Mouse (Mus musculus) left cerebral cortex, adult 8-10 months (tissue): ENCODE data around the gene Ints13. TPM values are rescaled to one million over a fixed set of nuclear protein-coding genes. Genes with fewer than 3 reads are reported as not detected.

Source experiments
- DNase-seq, 2 experiments: peaks; one replicate each; pipeline ENCODE4 v3.0.0; 2022; ENCODE audit warnings: low spot score in 2 of 2
- total RNA-seq, 4 experiments: library from RNA; stranded (reverse); gene quantifications; 2 replicates each; pipeline ENCODE4 v1.2.4; 2022

Ints13 gene
- total RNA-seq, 4 experiments from 2014 or later: 29.8 to 44.1 (median 36.3) TPM

GRCm38 (mm10) chr6:146540386-146540785 lies 37.2 kb downstream of the Ints13 start:
- DNase-seq: no peak

DNA sequence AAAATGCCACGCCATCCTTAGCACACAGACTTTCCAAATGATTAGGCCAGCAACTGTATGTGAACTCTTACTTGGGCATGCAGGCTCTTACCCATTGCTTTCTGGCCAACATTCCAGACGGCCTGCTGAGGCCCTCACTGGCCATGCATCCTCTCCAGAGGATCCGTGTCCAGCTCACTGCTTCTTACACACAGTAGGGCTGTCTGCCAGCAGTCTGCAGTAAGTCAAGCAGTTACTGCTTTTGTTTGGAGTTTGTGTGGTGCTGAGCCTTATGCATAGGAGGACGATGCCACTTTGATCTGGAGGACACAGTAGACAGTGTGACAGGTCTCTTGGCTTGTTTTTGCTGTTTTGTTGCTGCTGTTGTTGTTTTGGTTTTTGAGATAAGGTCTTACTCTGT lies 39.0 kb downstream of the Ints13 start:
- DNase-seq: no peak

GRCm38 (mm10) chr6:146538071-146538470 lies 39.6 kb downstream of the Ints13 start:
- no peak for DNase-seq

DNA sequence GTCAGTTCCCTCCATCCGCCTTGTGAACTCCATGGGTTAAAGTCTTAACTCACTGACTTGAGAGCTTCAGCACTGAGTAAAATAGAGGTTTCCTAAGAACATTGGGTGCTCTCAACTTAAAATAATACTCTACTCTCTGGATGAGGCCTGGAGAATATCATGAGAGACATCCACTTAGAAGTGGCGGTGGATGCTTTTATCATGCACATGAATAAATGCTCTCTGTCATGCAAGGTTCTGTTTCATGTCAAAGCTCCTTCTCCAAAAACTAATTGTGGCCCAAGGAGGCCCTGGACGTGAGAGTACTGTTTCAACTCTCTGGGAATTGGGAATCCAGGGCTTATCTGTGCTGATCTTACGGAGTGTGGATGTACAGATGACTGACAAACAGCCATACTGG lies 40.5 kb downstream of the Ints13 start:
- no peak for DNase-seq

GRCm38 (mm10) chr6:146535501-146535900 lies 42.1 kb downstream of the Ints13 start:
- no peak for DNase-seq

GRCm38 (mm10) chr6:146533146-146533545 lies 44.5 kb downstream of the Ints13 start:
- no peak for DNase-seq

DNA sequence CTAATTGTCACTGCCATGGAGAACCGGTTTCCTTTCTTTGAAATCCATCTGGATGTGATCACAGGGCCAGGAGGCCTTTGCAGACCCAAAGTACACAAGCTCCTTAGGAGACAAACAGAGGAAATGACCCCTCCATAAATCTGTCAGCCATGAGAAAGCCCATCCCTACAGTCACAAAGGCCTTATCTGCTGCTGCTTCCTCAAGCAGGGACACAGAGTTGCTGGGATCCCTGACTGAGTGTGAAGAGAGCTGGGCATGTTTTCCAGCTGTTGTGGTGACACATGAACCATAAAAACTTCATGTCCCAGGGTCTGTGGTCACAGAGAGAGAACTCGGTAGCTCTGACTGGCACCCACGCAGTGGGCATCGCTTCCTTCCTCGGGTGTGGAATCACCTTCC lies 46.9 kb downstream of the Ints13 start:
- no peak for DNase-seq

DNA sequence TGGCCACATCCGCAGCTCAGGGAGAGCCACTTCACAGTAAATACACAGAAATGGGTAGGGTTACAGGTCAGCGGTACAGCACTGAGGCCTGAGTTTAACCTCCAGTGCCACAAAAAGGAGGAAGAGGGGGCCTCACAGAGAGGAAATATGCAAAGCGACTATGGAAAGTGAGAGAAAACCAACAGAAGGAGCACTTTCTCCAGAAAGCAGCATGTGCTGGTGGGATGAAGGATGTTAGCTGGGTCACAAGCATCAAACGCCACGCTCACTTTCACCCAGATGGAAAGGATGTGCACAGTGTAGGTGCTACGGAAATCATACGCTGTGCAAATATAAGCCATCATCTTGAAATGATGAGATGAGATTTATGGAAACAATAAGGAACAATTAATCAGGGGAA lies 47.3 kb downstream of the Ints13 start:
- DNase-seq: no peak

DNA sequence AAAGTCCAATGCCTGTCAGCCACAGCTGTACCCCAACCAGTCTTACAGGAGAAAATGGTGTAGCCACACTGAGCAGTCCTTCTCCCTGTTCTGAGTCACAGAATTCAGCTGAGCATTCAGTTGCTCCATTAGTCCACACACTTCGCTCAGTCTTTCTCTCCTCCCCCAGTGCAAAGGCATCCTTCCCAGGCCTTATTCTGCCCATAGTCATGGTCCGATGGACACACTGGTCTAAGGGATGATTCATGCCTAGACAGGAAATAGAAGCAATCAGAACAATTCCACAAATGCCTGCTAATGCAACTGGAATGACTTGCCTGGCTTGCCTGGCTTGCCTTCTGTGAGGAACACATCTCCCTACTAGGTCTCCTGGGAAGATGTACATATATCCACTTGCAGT lies 50.1 kb downstream of the Ints13 start:
- DNase-seq: no peak

DNA sequence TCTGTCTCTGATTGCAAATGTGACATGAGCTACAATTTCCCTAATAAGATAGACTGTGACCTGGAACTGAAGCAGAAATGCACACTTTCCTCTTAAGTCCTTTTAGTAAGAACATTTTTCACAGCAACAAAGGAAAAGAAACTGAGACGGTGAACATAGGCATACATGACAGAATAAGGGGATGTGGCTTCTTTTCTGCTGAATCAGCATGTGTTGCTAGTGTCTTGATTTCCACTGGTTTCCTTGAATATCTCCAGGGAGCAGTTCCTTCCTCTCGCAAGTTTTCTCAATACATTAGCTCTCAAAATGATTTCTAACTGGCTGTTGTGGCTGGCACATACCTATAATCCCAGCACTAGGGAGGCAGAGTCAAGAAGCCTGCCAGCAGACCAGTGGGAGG lies 52.1 kb downstream of the Ints13 start:
- DNase-seq: no peak

GRCm38 (mm10) chr6:146521456-146522245 lies 56.0 kb downstream of the Ints13 start:
- DNase-seq: no peak

- no peak for DNase-seq
These were observed 58.6 kb downstream of the Ints13 start for GRCm38 (mm10) chr6:146519019-146519418.

DNA sequence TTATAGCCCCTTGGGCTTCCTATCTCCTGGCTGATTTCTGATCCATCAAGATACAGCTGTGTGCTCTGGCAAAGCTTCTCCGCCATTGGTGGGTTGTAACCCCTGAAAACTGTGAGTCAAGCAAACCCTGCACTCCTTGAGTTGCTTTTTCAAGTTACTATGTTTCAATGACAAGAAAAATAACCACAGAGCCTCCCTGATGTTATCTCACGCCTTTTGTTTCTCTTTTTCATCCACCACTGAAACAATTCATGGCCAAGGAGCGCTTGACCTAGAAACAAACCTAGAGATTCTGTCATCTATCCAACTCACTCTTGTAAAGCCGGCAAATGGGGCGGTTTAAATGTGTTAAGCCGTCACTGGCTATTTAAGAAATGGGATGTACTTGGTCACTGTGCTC lies 61.7 kb downstream of the Ints13 start:
- DNase-seq: no peak

DNA sequence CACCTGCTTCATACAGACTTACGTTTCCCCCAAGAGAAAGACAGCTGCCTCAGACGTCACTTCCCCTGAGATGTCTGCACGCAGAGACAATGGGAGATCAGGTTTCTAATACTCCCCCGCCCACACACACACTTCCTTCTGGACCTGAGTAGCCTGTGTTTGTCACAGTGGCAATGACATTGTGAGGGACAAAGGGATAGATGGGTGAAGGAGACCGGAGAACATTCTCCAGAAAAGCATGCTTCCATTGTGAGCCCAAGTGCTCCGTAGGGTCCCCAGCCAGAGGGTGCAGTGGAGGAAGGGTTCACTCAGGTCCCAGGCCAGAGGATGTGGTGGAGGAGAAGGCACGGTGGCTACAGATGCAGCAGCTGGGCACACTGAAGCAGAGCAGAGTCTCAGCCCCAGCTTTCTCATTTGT lies 63.1 kb downstream of the Ints13 start:
- DNase-seq: no peak

DNA sequence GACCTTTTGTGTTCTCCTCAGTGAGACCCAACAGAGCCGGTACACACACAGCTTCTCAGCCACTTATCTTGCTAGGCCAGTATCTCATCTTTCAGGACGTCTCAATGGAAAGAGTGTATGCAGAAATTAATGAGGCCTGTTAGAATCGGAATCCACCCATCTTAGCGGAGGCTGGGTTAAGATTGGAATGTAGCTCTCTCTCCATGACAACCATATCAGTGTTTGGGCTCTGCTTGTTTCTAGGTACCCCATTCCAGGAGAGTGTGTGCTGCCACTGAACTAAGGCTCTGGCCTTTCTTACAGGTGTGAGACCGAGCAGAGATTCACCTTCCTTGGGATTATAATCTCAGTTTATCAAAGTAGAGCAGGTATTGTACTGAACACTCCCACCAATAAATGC lies 63.7 kb downstream of the Ints13 start:
- DNase-seq: no peak

DNA sequence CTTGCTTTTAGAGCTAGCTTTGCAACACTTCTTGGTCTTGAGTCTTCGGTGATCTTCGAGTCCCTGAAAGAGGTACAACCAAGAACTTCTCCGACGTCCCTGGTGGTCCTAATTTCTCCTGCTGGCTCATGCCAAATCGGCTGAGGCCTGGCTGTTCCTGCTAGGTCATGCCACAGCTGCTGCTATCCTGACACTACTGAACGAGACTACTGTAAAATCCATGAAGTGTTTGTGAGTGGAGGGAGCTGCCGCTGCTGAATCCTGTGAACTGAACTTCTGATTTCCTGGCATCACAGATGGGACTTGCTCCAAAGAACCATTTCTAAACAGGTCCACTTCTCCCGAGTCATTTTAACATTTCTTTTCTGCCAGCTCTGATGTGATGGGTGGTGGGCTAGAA lies 64.3 kb downstream of the Ints13 start:
- DNase-seq: no peak

GRCm38 (mm10) chr6:146511511-146511910 lies 66.1 kb downstream of the Ints13 start:
- DNase-seq: no peak

DNA sequence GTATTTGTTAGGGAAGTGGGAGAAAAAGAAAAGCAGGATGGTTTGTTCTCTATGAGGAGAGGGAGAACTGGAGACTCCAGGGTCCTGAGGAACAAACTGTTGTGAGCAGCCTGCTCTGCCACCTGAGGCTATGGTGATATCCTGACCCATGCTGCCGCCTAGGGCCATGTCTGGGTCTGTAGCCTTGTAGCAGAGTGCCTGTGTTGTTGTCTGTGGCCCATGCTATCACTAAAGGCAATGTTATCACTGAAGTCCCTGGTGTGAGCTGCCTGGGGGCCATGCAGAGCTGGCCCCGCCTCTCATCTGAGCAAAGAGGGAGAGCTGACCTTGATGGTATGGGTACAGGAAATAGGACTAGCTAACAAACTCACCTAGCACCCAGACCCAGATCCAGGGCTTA lies 67.7 kb downstream of the Ints13 start:
- DNase-seq: no peak

- DNase-seq: no peak
These were observed 73.2 kb downstream of the Ints13 start for GRCm38 (mm10) chr6:146504459-146504858.

DNA sequence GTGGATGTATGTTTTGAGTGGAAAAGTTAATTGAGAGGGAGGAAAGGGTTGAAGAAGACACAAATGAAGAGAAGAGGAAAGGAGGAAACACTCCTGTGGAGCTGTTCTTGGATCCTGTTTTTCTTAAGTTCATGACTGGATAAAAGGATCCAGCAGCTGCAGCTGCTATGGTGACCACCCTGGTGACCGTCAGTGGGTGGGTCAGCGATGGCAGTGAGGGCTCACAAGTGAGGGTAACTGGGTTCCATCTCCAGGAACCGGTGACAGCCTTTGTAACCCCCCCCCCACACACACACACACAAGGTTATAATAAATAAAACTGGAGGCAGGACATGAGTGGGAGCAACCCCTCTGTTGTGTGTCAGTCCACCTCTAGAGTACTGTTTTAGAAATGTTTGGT lies 74.8 kb downstream of the Ints13 start:
- no peak for DNase-seq

- DNase-seq: peak; percentile 28 to 41
These were observed 75.5 kb downstream of the Ints13 start, which contains the start of gene Itpr2 for GRCm38 (mm10) chr6:146501866-146502804. Itpr2 (minus strand) TSS chr6:146502223.

GRCm38 (mm10) chr6:146501316-146501865 lies 76.2 kb downstream of the Ints13 start:
- DNase-seq: peak in 1 of 2 experiments; percentile 11
